Mouse (Mus musculus): Measurements from ENCODE around the gene Ambp.

DNA sequence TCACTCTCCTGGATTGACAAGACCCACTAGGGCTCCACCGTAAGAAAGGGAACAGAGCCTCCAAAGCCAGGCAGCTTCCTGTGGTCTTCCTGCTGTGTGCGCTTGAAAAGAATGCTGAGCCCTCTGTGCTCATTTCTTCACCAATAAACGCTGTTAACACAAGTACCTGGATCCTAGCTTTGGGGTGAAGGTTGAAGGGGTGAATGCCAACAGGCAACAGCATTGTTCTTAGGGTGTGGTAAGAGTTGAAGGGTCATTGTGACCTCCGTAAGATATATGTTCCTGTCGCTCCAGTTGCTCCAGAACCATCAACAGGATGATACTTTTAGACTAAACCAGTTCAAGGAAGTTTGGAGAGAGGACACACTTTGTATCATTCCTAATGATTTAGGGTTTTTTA, at the start of gene Ambp:
- TF ChIP-seq CTCF (IDR thresholded peaks at IDR 0.05; ENCODE audit: borderline replicate concordance, insufficient read depth, low read length) (no peak), POLR2A (IDR thresholded peaks at IDR 0.05; ENCODE audit: low read depth, low read length) (no peak)
